Mouse (Mus musculus) frontal cortex, adult (tissue): ENCODE data around the gene Hunk.
A peak's percentile ranks its signal among the peaks of the same experiment; 100 is the strongest.

Experiments used
- ATAC-seq: cut with Nextera tagmentation; 2 replicates; pipeline ENCODE4 v1.9.2; 2017; ENCODE audit warnings: mild to moderate bottlenecking, moderate library complexity, mixed read lengths; ENCODE audit not compliant: low TSS enrichment

Hunk gene

GRCm38 (mm10) chr16:90390731-90391130 lies 4.9 kb downstream of the Hunk start:
- no peak for ATAC-seq

GRCm38 (mm10) chr16:90394761-90395160 lies 8.9 kb downstream of the Hunk start:
- no peak for ATAC-seq

- no peak for ATAC-seq
These were observed 10.3 kb downstream of the Hunk start for GRCm38 (mm10) chr16:90395996-90396556.

- ATAC-seq: no peak
These were observed 11.1 kb downstream of the Hunk start for GRCm38 (mm10) chr16:90396882-90397281.

GRCm38 (mm10) chr16:90400314-90400713 lies 14.5 kb downstream of the Hunk start:
- ATAC-seq: no peak

GRCm38 (mm10) chr16:90400906-90401666 lies 15.3 kb downstream of the Hunk start:
- no peak for ATAC-seq

DNA sequence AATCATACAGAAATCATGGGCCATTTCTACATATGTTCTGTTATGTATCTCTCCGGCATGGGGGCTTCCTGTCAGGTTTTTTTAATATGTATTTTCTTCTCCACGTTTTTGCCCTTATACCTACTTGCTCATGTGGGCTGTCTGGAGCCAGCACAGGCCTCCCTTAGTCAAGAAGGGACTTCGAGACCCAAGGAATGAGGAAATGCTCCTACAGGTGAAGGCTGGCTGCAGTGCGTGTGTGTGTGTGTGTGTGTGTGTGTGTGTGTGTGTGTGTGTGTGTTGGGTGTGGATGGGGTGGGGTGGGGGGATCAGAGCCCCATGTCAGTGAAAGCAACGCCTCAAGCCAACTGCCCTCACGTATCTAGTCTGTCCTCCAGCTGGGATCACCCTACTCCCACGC lies 16.5 kb downstream of the Hunk start:
- no peak for ATAC-seq

GRCm38 (mm10) chr16:90405195-90405594 lies 19.4 kb downstream of the Hunk start:
- peak; percentile 67 for ATAC-seq

GRCm38 (mm10) chr16:90405599-90405998 lies 19.8 kb downstream of the Hunk start:
- ATAC-seq: no peak

DNA sequence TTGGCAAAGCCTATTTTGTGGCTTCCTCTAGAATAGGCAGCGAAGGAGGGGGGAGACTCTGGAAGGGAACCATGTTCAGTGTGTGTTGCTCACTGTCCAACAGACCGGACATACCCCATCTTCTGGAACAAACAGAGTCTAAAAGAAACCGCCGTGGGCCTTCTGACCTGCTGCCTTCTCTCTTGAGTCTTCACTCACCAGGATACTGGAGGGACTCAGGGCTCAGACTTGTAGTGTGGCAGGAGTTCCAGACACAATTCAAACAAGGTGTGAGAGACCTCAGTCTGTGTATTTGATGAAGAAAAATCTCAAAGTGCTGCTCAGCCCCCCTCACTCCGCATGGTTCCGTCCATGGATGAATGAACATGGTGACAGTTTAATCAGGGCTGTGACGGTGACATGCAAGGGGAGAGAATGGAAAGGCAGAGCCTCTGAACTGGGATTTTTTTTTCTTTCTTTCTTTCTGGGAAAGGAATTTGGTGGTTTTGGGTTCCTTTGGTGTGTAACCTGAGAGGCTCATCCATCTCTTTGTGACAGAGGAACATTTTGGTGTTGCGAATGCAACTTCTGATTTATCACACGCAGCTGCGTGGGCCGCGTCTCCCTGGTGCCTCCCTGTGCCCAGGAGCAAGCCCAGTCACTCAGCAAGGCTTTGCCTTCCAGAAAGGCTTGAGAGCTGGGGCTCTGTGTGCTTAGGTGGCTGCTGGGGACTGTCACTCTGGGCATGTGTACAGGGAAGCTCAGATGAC lies 21.9 kb downstream of the Hunk start:
- no peak for ATAC-seq

DNA sequence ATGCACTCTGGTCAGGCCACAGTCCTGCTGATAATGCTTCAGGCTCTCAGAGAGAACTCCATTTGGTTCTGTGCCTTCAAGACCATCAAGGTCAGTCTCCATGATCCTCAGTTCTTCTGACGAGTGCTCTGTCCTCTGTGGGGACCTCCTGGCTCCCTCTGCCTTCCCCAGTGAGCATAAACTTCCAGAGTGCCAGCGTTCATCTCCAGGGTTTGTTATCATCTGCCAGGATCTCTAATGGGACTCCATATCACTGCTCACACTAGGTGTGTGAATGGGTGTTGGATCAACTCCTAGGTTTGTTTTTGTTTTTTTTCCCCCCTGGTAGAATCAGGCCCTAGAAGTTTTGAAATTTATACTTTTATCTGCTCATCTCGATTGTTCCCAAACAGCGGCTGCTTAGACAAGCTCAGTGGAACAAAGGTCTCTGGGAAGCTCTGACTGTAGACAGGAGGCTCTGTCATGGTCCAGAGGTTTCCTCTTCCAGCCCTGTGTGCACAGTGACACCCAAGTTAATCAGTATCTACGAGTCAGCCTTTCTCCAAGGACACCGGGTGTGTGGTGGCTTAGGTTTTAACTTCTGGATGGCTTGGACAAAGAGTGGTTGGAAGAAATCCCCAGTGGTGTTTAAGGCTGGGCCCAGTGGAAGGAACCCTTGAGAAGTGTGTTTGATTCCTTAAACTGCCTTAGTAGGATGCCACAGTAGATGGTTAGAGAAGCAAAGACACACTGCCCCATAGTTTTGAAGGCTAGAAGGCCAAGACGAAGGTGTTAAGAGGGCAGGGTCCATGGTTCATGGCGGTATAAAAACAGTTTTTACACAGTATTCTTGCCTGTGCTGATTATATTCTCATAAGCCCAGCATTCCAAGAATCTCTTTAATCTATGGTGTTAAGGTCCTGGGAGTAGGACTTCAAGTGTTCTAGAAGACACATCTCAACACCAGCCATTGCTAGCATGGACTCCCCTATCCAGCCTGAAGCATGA lies 26.6 kb downstream of the Hunk start:
- no peak for ATAC-seq

GRCm38 (mm10) chr16:90416621-90417020 lies 30.8 kb downstream of the Hunk start:
- ATAC-seq: no peak

GRCm38 (mm10) chr16:90418661-90419060 lies 32.8 kb downstream of the Hunk start:
- ATAC-seq: no peak

- no peak for ATAC-seq
These were observed 35.3 kb downstream of the Hunk start for GRCm38 (mm10) chr16:90421145-90421544.

- ATAC-seq: no peak
These were observed 35.7 kb downstream of the Hunk start for GRCm38 (mm10) chr16:90421551-90421950.

DNA sequence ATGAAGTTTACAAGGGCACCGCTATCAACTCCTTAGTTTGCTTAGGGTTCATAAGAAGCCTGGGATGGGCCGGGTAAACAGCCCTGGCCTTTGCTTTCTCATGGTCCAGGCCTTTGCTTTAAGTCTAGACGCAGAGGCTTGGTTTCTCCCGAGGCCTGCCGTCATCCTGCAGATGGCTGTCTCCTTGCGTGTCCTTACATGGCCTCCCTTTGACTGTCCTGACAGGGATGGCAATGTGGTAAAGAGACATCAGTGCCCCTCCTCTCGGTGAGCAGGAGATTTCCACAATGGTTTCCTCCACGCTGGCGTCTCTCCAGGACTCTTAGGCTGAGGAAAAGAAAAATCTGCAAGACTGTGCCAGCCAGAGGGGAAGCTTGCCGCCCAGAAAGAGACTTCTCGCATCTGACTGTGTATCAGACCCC lies 36.3 kb downstream of the Hunk start:
- peak; percentile 55 for ATAC-seq

- ATAC-seq: no peak
These were observed 38.1 kb downstream of the Hunk start for GRCm38 (mm10) chr16:90423898-90424297.

- no peak for ATAC-seq
These were observed 38.6 kb downstream of the Hunk start for GRCm38 (mm10) chr16:90424391-90424790.

DNA sequence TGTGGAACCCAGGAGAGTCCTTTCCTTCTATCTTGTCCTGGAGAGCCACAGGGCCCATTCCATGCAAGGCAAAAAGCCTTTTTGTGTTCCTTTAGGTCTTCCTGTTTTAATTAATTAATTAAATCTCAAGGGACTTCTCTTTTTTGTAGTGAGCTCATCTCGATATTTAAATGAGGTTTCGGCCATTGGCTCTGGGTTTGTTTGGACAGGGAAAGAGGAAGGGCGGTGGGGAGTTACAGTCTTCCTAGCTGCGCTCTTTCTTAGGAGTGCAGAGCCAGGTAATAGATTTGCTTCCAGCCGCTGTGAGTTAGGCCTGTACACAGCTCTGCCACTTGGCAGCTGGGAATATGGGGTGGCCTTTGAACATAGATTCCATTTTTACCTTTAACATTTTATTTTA lies 40.4 kb downstream of the Hunk start:
- ATAC-seq: no peak

DNA sequence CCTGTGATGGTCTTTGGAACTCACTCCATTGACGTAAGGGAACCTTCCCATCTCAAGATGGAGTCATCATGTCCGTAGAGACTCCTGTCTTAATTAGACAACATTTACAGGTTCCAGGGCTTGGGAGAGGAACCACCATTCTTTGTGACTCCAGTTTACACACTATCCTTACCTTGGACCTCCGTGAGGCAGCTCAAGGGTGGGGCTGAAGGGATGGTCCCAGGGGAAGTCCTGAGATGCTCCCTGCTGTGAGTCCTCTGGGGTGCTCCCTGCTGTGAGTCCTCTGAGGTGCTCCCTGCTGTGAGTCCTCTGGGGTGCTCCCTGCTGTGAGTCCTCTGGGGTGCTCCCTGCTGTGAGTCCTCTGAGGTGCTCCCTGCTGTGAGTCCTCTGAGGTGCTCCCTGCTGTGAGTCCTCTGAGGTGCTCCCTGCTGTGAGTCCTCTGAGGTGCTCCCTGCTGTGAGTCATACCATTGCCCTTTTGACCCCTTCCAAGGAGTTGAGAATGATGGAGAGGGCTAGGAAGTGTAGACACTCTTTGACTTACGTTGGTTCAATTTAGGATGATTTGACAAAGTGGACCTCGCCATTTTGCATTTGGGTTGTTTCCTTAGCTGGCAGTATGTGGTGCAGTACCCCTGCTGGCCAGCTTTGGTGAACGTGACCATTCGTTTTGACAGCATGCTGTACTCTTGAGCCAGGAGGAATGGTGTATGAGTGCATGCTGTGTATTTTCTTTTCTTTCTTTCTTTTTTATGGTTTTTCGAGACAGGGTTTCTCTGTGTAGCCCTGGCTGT lies 42.2 kb downstream of the Hunk start:
- ATAC-seq: no peak

DNA sequence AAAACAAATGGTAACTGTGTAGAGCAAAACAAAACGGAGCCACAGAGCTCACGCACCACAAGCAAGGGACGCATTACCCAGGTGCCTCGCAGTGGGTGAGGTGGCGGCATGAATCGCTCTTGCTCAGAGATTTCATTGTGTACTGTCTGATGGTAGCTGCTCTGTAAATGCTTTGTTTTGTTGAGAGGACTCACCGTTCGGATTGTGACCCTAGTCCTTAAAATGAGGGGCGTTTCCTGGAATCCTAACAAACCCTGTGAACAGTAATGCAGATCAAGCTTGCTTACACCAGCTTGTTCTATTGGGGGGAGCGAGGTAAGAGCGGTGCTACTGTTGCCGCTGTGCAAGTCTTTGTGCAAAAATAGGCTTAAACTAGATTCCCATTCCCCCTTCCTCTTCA lies 47.7 kb downstream of the Hunk start:
- no peak for ATAC-seq
